Mouse (Mus musculus) olfactory bulb, adult 2 months (tissue): ENCODE measurements around the gene Gper1.

ENCODE experiments used
- CTCF ChIP-seq: fragments of 200-500 bp; IDR thresholded peaks from 2 replicates; pipeline ENCODE4 v1.5.1; 2012; ENCODE audit warnings: low read depth, mild to moderate bottlenecking, low read length, moderate library complexity; ENCODE audit not compliant: insufficient read depth
- POLR2A ChIP-seq: fragments of 200-500 bp; IDR thresholded peaks from 2 replicates; pipeline ENCODE4 v1.6.1; 2012; ENCODE audit warnings: mild to moderate bottlenecking, low read depth, low read length, moderate library complexity; ENCODE audit not compliant: insufficient read depth

DNA sequence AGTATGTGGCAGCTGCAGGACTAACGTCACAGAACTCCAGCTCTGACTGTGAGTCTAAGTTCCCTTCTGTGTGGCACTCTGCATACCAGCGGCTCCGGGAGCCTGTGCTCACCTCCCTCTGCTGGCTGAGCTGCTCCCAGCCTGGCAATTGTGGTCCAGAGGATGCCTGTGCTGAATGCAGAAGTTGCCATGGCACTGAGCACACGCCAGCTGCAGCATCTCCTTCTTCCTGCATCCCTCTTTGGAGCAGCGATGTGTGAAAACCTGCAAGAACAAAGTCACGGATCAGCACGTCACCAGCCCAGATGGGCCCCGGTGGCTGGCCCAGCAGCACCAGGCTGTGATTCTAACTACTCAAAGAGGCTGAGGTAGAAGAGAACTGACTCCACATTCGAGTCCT lies 51.8 kb downstream of the Gper1 start:
- TF ChIP-seq CTCF (no peak), POLR2A (no peak)
